ENCODE assay signal across 9 mouse cellular contexts in genomic region chr2:91065544-91065943, GRCm38 (mm10). TPM values are rescaled to one million over a fixed set of nuclear protein-coding genes. Genes with fewer than 3 reads are reported as not detected.
DNase-seq lines count a peak whose midpoint lies in the region; ATAC-seq lines count a peak whose summit lies in the region.
"Had no signal": no experiment of that assay in that cellular context is flagged by ENCODE, and none has a peak within 500 bp of the region (broad histone marks: within the 10 kb centered on the region; RNA-seq: fewer than 3 reads in every experiment).

No protein-coding gene starts in this region.

- peak; percentile 38 for DNase-seq in forebrain, embryonic 10.5 days (ENCODE audit: extremely low spot score, low spot score)
- DNase-seq in neural tube, embryonic 10.5 days (ENCODE audit: extremely low spot score, low spot score): no peak
- DNase-seq in cerebellum, adult 8-10 months: peak; percentile 50
- DNase-seq in kidney, postnatal 14 days: peak; percentile 55
- DNase-seq in natural killer cell, adult 2 months (ENCODE audit: low spot score in 2 of 2): peak; percentile 39 to 60

- no peaks in the 10 kb centered on the region for H3K27me3 ChIP-seq in forebrain, embryonic 10.5 days (ENCODE audit: poor library complexity, severe bottlenecking)
- no peaks in the 10 kb centered on the region for H3K27me3 ChIP-seq in forebrain, embryonic 15.5 days
- H3K27me3 ChIP-seq in neural tube, embryonic 13.5 days: no peaks in the 10 kb centered on the region
- H3K27me3 ChIP-seq: lung, embryonic 15.5 days had no signal

- WGBS in forebrain, embryonic 10.5 days: 47% methylated on average over 3 of the region's 3 CpGs
- WGBS in forebrain, embryonic 15.5 days: 51% methylated on average over 3 of the region's 3 CpGs
- WGBS in neural tube, embryonic 13.5 days: 56% methylated on average over 3 of the region's 3 CpGs

- H3K27ac ChIP-seq in forebrain, embryonic 10.5 days: no peak overlapping the region
- no peak overlapping the region for H3K27ac ChIP-seq in forebrain, embryonic 15.5 days (replicated peaks)
- H3K27ac ChIP-seq in neural tube, embryonic 13.5 days (replicated peaks): no peak overlapping the region
- H3K27ac ChIP-seq: lung, embryonic 15.5 days had no signal

- peaks cover 66% of the 10 kb centered on the region for H3K36me3 ChIP-seq in forebrain, embryonic 10.5 days (replicated peaks)
- H3K36me3 ChIP-seq in forebrain, embryonic 15.5 days: peaks cover 37% of the 10 kb centered on the region
- peaks cover 63% of the 10 kb centered on the region for H3K36me3 ChIP-seq in neural tube, embryonic 13.5 days

- H3K4me2 ChIP-seq in forebrain, embryonic 15.5 days (replicated peaks): no peak overlapping the region
- H3K4me2 ChIP-seq in neural tube, embryonic 13.5 days: no peak overlapping the region
- H3K4me2 ChIP-seq: lung, embryonic 15.5 days had no signal

- no peaks in the 10 kb centered on the region for H3K9me3 ChIP-seq in forebrain, embryonic 10.5 days
- H3K9me3 ChIP-seq in forebrain, embryonic 15.5 days: no peaks in the 10 kb centered on the region
- no peaks in the 10 kb centered on the region for H3K9me3 ChIP-seq in neural tube, embryonic 13.5 days
- H3K9me3 ChIP-seq: lung, embryonic 15.5 days had no signal

- ATAC-seq in forebrain, embryonic 15.5 days (replicated peaks): no peak
- no peak for ATAC-seq in neural tube, embryonic 13.5 days (ENCODE audit: low read depth)
- no peak for ATAC-seq in frontal cortex, adult (ENCODE audit: low TSS enrichment)

- no peak overlapping the region for H3K4me3 ChIP-seq in forebrain, embryonic 10.5 days
- H3K4me3 ChIP-seq in forebrain, embryonic 15.5 days: no peak overlapping the region
- H3K4me3 ChIP-seq in neural tube, embryonic 13.5 days: no peak overlapping the region
- H3K4me3 ChIP-seq: lung, embryonic 15.5 days had no signal

- peaks cover 25% of the 10 kb centered on the region for H3K4me1 ChIP-seq in forebrain, embryonic 10.5 days
- H3K4me1 ChIP-seq in forebrain, embryonic 15.5 days: peaks cover 15% of the 10 kb centered on the region
- peaks cover 18% of the 10 kb centered on the region for H3K4me1 ChIP-seq in neural tube, embryonic 13.5 days (replicated peaks)

- no peak overlapping the region for H3K9ac ChIP-seq in forebrain, embryonic 15.5 days (replicated peaks)
- H3K9ac ChIP-seq in neural tube, embryonic 13.5 days: peak overlapping the region; percentile 9; the same call in 1 of the 2 replicates
- H3K9ac ChIP-seq: lung, embryonic 15.5 days had no signal

RNA-seq across cellular contexts. Expression of gene Slc39a13, which starts 4.7 kb away (rescaled TPM):
- 17.8 and 17.9 TPM in 2 replicates for polyA plus RNA-seq in forebrain, embryonic 10.5 days (2016; fragmentation: Nextera tagmentation; extraction: Ambion mirVana)
- polyA plus RNA-seq in forebrain, embryonic 15.5 days (2015; fragmentation: Nextera tagmentation; extraction: Ambion mirVana): 23.7 and 27.8 TPM in 2 replicates
- polyA plus RNA-seq in neural tube, embryonic 13.5 days (2015; fragmentation: Nextera tagmentation; extraction: Ambion mirVana): 31.1 and 31.5 TPM in 2 replicates

RNA-seq across cellular contexts. Expression of gene Psmc3, which starts 11.7 kb away (rescaled TPM):
- polyA plus RNA-seq in forebrain, embryonic 10.5 days (2016; fragmentation: Nextera tagmentation; extraction: Ambion mirVana): 361 TPM in 2 replicates
- polyA plus RNA-seq in forebrain, embryonic 15.5 days (2015; fragmentation: Nextera tagmentation; extraction: Ambion mirVana): 230 and 231 TPM in 2 replicates
- polyA plus RNA-seq in neural tube, embryonic 13.5 days (2015; fragmentation: Nextera tagmentation; extraction: Ambion mirVana): 235 and 246 TPM in 2 replicates

RNA-seq across cellular contexts. Expression of gene Spi1, which starts 16.6 kb away (rescaled TPM):
- 2.8 and 3.1 TPM in 2 replicates for polyA plus RNA-seq in forebrain, embryonic 10.5 days (2016; fragmentation: Nextera tagmentation; extraction: Ambion mirVana)
- 2.4 and 3.0 TPM in 2 replicates for polyA plus RNA-seq in forebrain, embryonic 15.5 days (2015; fragmentation: Nextera tagmentation; extraction: Ambion mirVana)
- 5.2 and 6.0 TPM in 2 replicates for polyA plus RNA-seq in neural tube, embryonic 13.5 days (2015; fragmentation: Nextera tagmentation; extraction: Ambion mirVana)

RNA-seq across cellular contexts. Expression of gene Rapsn, which starts 30.1 kb away (rescaled TPM):
- 4.9 and 5.2 TPM in 2 replicates for polyA plus RNA-seq in forebrain, embryonic 10.5 days (2016; fragmentation: Nextera tagmentation; extraction: Ambion mirVana)
- polyA plus RNA-seq in forebrain, embryonic 15.5 days (2015; fragmentation: Nextera tagmentation; extraction: Ambion mirVana): 0.63 and 0.74 TPM in 2 replicates
- 2.1 and 3.0 TPM in 2 replicates for polyA plus RNA-seq in neural tube, embryonic 13.5 days (2015; fragmentation: Nextera tagmentation; extraction: Ambion mirVana)

RNA-seq across cellular contexts. Expression of gene Mybpc3, which starts 52.4 kb away (rescaled TPM):
- polyA plus RNA-seq in forebrain, embryonic 10.5 days (2016; fragmentation: Nextera tagmentation; extraction: Ambion mirVana): not detected in 2 replicates
- polyA plus RNA-seq in forebrain, embryonic 15.5 days (2015; fragmentation: Nextera tagmentation; extraction: Ambion mirVana): 0.14 TPM in 1 of 2 replicates, not detected in the other
- polyA plus RNA-seq in neural tube, embryonic 13.5 days (2015; fragmentation: Nextera tagmentation; extraction: Ambion mirVana): 0.22 and 0.56 TPM in 2 replicates
